Mouse (Mus musculus) thymus, adult 2 months (tissue): ENCODE results near the gene Cybb.

Experiments used
- CTCF ChIP-seq: fragments of 200-500 bp; IDR thresholded peaks from 2 replicates; pipeline ENCODE4 v1.5.1; 2012; ENCODE audit warnings: mild to moderate bottlenecking, control low read depth, low read length, moderate library complexity, borderline replicate concordance; ENCODE audit not compliant: control insufficient read depth, poor library complexity, insufficient read depth; ENCODE audit errors: extremely low read depth
- POLR2A ChIP-seq: fragments of 200-500 bp; IDR thresholded peaks from 2 replicates; pipeline ENCODE4 v1.6.1; 2012; ENCODE audit warnings: mild to moderate bottlenecking, low read length, control low read depth, moderate library complexity; ENCODE audit not compliant: control insufficient read depth, poor library complexity, insufficient read depth; ENCODE audit errors: extremely low read depth

GRCm38 (mm10) chrX:9441102-9441501 lies 46.5 kb downstream of the Cybb start:
- TF ChIP-seq CTCF = no peak
- TF ChIP-seq POLR2A = no peak
